Mouse (Mus musculus): ENCODE data around the gene Noxa1. TPM values are rescaled to one million over a fixed set of nuclear protein-coding genes. Genes with fewer than 3 reads are reported as not detected.

The Noxa1 gene
- total RNA-seq, 4 experiments from 2014 or later = not detected

- DNase-seq (ENCODE audit: low spot score in 2 of 2) = peak in 1 of 2 experiments; percentile 18
Observed at GRCm38 (mm10) chr2:25098956-25099355, 4.0 kb upstream of the Noxa1 start.

- no peak for DNase-seq (ENCODE audit: low spot score in 2 of 2)
Observed at GRCm38 (mm10) chr2:25098005-25098615, 3.2 kb upstream of the Noxa1 start.

- no peak for DNase-seq (ENCODE audit: low spot score in 2 of 2)
Observed at GRCm38 (mm10) chr2:25094785-25095108, 202 bp downstream of the Noxa1 start.

- no peak for DNase-seq (ENCODE audit: low spot score in 2 of 2)
Observed at GRCm38 (mm10) chr2:25088636-25089035, 6.3 kb downstream of the Noxa1 start.

- DNase-seq (ENCODE audit: low spot score in 2 of 2) = no peak
Observed at GRCm38 (mm10) chr2:25087842-25088241, 7.1 kb downstream of the Noxa1 start.

GRCm38 (mm10) chr2:25085571-25085970, 9.4 kb downstream of the Noxa1 start:
- no peak for DNase-seq (ENCODE audit: low spot score in 2 of 2)

- DNase-seq (ENCODE audit: low spot score in 2 of 2) = no peak
Observed at GRCm38 (mm10) chr2:25083697-25084096, 11.3 kb downstream of the Noxa1 start.

GRCm38 (mm10) chr2:25080076-25080475, 14.9 kb downstream of the Noxa1 start, which contains the start of gene Entpd8:
Gene Entpd8, plus strand, starts transcription at chr2:25080304.
- DNase-seq (ENCODE audit: low spot score in 2 of 2) = no peak

- DNase-seq (ENCODE audit: low spot score in 2 of 2) = no peak
Observed at GRCm38 (mm10) chr2:25078967-25079366, 16.0 kb downstream of the Noxa1 start.

GRCm38 (mm10) chr2:25075506-25075905, 19.4 kb downstream of the Noxa1 start:
- DNase-seq (ENCODE audit: low spot score in 2 of 2) = no peak

GRCm38 (mm10) chr2:25072398-25072797, 22.6 kb downstream of the Noxa1 start:
- DNase-seq (ENCODE audit: low spot score in 2 of 2) = no peak

- no peak for DNase-seq (ENCODE audit: low spot score in 2 of 2)
Observed at GRCm38 (mm10) chr2:25069537-25069936, 25.4 kb downstream of the Noxa1 start.

GRCm38 (mm10) chr2:25066552-25066951, 28.4 kb downstream of the Noxa1 start:
- no peak for DNase-seq (ENCODE audit: low spot score in 2 of 2)

- DNase-seq (ENCODE audit: low spot score in 2 of 2) = no peak
Observed at GRCm38 (mm10) chr2:25065537-25065936, 29.4 kb downstream of the Noxa1 start.

GRCm38 (mm10) chr2:25064285-25064684, 30.7 kb downstream of the Noxa1 start:
- DNase-seq (ENCODE audit: low spot score in 2 of 2) = no peak

GRCm38 (mm10) chr2:25063523-25063922, 31.4 kb downstream of the Noxa1 start:
- DNase-seq (ENCODE audit: low spot score in 2 of 2) = no peak

GRCm38 (mm10) chr2:25058926-25059325, 36.0 kb downstream of the Noxa1 start:
- DNase-seq (ENCODE audit: low spot score in 2 of 2) = no peak

- DNase-seq (ENCODE audit: low spot score in 2 of 2) = no peak
Observed at GRCm38 (mm10) chr2:25055409-25056155, 39.4 kb downstream of the Noxa1 start.

GRCm38 (mm10) chr2:25055068-25055405, 39.9 kb downstream of the Noxa1 start:
- DNase-seq (ENCODE audit: low spot score in 2 of 2) = peak; percentile 40 to 74

- DNase-seq (ENCODE audit: low spot score in 2 of 2) = peak; percentile 75 to 82
Observed at GRCm38 (mm10) chr2:25054221-25055067, 40.5 kb downstream of the Noxa1 start, which contains the start of gene Nsmf. Gene Nsmf, plus strand, starts transcription at chr2:25054355.

GRCm38 (mm10) chr2:25053101-25053500, 41.8 kb downstream of the Noxa1 start:
- no peak for DNase-seq (ENCODE audit: low spot score in 2 of 2)

- DNase-seq (ENCODE audit: low spot score in 2 of 2) = no peak
Observed at GRCm38 (mm10) chr2:25051450-25051849, 43.5 kb downstream of the Noxa1 start.

Measured in left cerebral cortex, adult 8-10 months (tissue).